Mouse (Mus musculus) brain, adult 2 months (tissue): ENCODE results near the gene Tpo.

Source experiments
- DNase-seq: peaks from one replicate; pipeline ENCODE4 v3.0.0; 2011; ENCODE audit warnings: low read depth, low spot score

The Tpo gene

GRCm38 (mm10) chr12:30077056-30077455 lies 55.4 kb downstream of the Tpo start:
- no peak for DNase-seq

DNA sequence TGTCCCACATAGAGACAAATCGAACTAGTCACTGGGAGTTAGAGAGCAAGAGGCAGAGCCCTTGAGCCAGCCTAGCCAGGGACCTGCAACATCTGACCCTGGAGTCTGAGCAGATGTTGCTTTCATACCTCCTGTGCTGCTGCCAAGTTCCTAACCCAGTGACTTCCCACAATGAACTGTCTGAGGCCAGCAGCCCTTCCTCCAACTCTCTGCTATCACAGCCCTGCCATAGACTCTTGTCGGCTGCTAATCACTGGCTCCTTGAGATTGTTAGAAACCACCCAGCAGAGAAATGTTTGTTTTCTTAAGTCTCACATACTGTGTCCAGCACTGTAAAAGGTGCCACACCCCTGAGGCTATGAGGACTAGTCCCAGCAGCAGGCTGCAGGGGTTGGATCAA lies 56.1 kb downstream of the Tpo start:
- DNase-seq = no peak

DNA sequence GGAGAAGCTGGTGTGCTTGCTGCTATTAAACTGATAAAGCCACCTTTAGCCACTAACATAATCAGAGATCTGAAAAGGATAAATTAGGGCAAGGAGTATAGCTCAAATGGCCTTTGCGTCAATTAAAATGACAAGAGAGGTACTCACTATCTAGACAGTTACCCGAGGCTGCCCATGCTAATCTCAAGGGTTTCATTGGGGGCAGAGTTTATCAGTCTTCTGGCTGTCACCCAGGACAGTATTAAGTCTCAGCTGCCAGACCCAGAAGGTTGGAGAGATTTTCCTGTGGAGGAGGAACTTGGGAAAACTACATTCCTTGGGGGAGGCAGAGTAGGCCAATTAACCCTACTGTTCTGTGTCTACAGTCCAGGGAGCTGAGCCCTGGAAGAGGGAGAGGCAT lies 63.1 kb downstream of the Tpo start:
- no peak for DNase-seq

DNA sequence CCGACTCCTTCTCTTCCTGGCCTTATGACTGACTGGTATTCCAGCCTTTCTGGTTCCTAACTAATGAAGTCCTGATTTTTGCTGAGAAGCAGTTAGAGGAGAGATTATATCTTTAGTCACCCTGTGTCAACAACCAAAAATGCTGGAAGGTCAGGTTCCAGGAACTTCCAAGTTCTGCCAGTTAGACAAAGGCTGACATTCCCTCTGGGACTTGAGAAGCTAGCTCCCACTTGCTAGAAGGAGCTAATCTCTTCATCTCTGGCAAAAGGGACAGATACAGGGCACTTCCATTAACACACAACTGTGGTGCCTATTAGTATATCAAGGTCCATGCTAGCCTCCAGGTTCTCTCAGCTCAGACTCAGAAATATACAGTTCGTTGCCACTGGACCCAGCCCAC lies 64.6 kb downstream of the Tpo start:
- DNase-seq = no peak

DNA sequence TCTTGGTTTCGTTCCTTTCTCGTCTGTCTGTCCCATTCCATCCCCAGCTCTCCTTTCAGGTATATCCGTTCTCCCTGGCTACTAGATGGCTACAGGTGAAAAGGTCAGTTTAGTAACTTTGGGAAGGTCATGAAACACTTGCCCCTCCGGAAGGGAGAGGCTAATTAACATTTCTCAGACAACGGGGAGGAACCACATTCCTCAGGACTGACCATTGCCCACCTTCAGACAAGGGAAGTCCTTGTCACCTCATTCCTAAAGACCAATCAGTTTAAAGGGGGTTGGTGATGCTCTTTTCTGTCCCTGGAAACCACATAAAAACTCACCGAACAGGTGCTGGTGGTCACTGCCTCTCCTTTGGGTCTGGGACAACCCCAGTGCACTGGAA lies 70.3 kb downstream of the Tpo start:
- no peak for DNase-seq

GRCm38 (mm10) chr12:30061503-30062117 lies 70.8 kb downstream of the Tpo start:
- no peak for DNase-seq

DNA sequence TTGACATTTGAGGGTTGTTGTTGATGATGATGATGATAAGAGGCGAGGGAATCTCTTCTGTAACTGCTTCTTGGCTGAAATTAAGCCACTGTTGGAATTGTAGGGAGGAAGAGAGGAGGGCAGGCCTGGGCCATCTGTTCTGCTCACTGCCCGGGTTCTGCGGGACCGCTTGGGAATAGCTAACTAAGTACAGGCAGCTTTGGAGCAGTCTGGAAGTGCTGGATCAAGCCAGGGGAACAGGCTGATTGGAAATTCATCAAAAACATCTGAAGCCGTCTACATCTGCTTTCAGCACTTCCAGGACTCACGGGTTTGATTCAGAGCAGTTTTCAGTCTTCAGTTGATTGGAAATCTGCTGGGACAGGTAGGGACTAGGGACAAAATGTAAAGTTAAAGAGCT lies 74.4 kb downstream of the Tpo start:
- no peak for DNase-seq

DNA sequence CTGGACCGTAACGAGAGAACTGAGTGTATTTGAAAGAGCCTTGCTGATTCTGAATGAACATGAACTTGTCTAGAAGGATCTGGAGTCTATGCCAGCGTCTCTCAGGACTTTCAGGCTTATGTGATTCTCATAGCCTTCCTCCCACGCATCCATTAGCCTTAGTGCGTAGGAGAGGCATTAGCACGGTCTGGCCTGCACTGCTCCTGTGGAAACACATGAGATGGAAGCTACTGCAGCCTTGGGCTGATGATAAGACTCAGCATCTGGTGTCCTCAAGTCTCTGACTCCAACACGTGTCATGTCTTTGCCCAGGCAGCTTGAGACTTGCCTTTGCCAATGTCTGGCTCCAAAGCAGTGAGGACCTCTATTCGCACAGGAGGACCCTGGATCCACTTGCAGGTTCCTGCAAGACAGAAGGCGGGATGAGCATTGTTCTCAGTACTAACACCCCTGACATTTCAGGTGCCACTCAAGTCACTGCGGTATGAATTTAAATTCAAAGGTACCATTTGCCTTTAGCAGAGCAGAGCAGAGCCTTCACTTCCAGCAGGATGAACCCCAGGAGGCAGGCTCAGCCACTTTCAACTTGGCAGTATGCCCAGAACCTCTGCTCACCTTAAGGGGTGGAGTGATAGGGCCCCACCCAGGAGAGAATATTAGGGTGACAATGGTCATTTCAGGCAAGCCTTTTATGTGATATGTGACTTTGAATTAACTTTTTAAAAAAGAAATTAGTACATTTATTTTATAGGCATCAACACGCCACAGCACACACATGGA lies 77.5 kb downstream of the Tpo start:
- peak; percentile 26 for DNase-seq

- DNase-seq = peak; percentile 73
These were observed 82.2 kb downstream of the Tpo start for GRCm38 (mm10) chr12:30050235-30050634.

DNA sequence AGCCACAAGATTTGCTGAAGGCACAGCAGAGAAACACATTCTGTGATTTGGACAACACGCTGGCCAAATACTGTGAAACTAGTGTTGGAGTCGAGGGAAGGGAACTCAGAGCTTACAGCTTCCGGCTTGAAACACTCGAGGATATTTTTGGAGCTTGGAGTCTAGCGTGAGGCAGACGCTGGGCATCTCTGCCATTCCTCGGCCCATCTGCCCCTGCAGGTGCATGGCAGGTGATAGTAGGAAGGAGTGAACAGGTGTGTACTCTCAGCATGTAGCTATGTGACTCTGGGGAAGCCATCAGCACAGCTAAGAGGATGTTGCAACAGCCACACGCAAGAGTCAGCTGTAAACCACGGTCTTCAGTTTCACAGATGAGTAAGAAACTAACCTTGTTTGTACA lies 82.6 kb downstream of the Tpo start:
- DNase-seq = peak; percentile 20

- no peak for DNase-seq
These were observed 83.6 kb downstream of the Tpo start for GRCm38 (mm10) chr12:30048848-30049247.

- peak; percentile 75 for DNase-seq
These were observed 92.3 kb downstream of the Tpo start for GRCm38 (mm10) chr12:30040150-30040549.

DNA sequence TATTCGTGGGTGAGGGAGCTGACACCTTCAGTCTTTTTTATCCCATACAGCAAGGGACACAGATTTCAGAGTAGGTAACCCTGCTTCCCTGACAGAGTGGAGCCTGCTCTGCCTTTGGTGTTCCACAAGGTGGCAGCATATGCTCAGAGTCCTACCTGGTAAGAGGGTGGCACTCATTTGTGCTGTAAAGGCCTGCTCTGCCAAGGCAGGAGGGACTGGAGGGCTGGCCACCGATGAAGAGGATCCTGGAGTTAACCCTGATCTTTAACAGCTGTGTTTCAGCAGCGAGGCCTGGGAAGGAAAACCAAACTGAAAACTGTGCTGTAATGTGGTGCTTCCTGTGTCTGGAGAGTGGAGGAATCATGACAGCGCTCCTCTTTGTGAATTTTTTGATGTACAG lies 92.9 kb downstream of the Tpo start:
- DNase-seq = peak; percentile 75

DNA sequence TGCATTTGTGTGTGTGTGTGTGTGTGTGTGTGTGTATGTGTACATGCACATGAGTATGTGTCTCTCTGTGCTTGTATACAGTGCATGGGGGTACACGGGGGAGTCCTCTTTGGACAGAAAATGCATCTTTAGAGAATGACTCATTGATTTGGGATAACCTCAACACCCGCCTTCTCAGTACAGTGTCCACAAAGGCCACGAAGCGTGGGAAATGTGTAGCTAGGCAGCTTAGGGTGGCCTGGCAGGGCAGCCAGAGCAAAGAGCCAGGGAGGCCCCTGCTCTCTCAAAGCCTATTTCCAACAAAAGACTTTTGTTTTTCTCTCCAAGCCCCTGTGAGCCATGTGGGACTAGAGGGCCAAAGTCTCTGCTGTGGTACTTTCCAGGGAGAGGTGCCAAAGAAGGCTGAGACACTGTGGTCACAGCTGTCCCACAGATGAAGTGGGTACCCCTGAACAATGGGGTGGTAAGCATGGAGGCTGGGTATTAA lies 95.8 kb downstream of the Tpo start:
- peak; percentile 43 for DNase-seq

DNA sequence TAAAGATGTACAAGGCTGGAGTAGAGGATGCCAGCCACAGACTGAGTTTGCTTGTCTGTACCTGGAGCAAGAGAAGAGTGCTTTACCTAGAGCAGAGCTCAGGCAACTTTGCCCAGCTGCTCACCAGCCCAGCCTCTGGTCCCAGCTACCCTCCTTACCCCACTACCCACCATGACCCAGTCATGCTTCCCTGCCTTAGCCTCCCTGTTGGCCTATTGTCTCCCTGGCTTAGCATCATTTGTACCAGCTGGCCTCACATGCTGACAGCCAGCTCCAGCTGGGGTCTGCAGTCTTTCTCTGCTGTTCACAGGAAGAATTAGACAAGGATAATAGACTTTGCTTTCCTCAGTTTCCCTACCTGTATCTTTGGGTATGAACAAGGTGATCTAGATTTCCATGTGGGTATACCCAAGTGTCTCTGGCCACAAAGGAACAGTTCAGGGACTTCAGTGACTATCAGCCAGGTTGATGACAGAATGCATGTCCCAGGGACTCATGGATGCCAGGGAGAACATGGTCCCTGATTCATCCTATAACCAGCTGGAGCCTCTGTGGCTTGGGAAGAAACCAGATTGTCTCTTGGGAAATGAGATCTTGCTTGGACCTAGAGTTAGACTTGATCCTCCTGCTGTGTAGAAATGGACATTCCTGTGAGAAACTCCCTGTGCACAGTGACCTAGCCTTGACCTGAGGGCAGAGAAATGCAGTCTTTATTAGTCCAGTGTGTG lies 96.4 kb downstream of the Tpo start:
- no peak for DNase-seq

DNA sequence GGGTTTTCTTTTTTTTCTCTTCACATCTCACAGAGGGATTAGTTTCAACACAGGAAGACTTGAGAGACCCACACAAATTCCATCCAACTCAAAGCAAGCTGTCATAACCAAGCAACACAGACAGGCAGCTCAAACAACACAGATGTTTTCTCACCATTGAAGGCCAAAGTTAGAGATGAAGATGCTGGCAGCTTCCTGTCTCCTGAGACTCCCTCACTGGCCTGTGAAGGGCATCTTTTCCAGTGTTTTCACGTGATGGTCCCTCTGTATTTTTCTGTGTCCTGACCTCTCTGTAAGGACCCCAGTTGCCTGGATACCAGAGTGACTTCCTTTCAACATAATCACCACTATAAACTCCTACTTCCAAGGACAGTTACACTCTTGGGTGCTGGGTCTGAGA lies 97.0 kb downstream of the Tpo start:
- DNase-seq = peak; percentile 29

DNA sequence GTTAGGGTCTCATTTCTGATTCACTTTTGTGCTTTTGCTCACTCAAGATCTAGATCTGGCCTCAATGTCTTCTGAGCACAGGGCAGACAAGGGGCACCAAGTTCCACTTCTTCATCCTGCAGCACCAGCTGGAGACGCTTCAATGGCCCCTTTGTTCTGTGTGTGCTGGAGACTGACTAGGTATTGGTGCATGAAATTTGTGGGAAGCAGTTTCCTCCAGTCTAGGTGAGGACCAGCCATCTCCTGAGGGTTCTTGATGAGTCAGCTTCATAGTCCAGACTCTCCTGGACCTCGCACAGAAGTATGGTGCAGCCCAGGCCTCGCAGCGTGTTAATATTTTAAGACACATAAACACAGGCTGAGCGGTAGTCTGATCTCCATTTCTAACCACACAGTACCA lies 97.7 kb downstream of the Tpo start:
- no peak for DNase-seq

DNA sequence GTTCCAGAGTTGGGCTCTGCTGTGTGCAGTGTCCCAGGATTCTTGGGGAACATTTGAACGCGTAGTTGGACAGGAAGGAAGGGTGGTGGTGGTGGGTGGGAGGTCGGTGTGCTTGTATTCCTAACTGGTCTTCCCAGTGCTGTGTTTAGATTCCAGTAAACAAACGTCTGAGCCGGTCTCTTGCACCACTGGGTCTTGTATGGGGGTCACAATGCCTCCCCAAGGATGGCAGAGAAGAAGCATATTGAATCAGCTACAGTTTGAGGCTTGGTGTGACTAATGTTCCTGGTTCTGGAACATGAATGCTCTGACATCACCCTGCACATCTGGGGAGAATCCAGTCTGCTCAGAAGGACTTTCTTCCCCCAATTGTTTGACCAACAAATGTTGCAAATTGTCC lies 101.9 kb downstream of the Tpo start:
- DNase-seq = no peak

DNA sequence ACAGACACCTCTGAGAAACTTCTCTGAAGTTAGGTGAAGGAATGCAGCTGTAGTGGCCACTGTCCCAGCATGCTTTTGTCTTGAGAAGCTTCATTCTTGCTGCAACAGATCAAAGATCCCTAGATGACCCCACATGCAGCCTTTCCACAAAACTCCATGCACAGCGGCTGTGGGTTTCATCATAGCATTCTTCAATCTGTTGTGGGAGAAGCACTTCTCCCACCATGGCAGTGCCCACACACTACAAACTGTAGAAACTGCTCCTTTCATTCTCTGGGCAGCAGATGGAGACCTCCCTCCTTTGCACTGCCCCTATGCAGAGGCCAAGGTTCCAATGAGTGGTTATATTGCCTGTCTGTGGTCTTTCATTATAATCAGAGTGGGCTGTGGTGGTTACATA lies 103.3 kb downstream of the Tpo start:
- DNase-seq = no peak

DNA sequence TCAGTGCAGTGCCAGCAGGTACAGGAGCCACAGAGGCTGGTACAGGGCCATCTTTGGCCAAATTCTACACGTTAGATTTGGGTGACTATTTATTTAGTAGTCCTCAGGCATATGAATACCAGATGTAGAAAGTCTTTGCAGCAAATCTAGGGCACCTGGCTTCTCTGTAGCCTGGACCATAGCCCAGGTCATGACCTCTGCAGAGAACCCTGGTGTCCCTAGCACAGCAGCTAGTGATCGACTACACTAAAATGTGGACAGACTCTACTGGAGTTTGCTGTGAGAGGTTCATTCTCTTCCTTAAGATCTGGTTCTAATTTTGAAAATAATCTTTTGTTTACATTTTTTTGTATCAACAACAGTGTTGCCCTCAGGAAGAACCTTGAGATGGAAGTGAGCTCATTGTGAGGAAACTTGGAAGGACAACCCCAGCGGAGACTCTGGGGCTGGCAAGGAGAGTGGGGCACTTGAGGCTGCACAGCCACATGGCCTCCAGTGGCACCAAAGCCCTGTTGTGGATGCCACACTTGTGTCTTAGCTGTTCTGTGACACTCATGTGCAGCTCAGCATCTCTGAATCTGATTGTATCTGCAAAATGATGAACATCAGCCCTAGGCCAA lies 104.6 kb downstream of the Tpo start:
- no peak for DNase-seq

GRCm38 (mm10) chr12:30024264-30024825 lies 108.1 kb downstream of the Tpo start:
- DNase-seq = peak; percentile 28

DNA sequence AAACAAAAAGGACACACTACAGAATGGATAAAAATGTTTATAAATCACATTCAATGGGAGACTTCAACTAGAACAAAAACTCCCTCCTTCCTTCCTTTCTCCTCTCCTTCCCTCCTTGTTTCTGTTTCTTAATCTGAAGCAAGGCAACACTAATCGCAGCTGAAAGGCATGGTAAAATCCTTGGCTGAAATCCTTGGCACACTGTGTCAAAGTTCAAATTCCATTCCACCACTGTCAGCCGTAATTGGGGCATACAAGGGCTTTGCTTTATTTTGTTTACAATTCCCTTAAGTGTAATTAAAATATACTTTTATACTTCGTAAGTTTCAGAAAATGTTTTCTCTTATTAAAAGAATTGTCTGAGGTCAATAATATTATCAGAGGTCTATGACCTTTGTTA lies 108.9 kb downstream of the Tpo start:
- DNase-seq = no peak
